Mouse (Mus musculus): Measurements from ENCODE around the gene Fut2.
"Not testable (repeated sequence)": the region's sequence is repeated elsewhere in the genome, so short reads cannot be mapped to it uniquely, and the experiment has no call there.

Fut2 gene

DNA sequence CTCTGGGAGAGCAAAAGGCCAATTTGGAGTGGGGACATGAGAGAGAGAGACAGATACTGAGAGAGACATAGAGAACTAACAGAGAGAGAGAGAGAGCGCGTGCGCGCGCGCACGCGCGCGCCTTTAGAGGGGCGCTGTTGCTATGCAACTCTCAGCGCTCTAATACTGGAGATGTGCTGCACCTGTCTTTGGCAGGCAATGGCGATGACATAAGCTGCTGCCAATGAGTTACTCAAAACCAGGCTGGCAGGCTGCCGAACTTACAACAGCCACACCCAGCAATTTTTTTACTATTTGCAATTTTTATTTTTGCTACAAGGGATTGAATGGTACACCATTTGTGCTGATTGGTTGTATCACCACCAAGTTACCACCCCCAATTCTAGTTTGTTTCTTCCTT lies 1.6 kb upstream of the Fut2 start:
- no peak for DNase-seq

DNA sequence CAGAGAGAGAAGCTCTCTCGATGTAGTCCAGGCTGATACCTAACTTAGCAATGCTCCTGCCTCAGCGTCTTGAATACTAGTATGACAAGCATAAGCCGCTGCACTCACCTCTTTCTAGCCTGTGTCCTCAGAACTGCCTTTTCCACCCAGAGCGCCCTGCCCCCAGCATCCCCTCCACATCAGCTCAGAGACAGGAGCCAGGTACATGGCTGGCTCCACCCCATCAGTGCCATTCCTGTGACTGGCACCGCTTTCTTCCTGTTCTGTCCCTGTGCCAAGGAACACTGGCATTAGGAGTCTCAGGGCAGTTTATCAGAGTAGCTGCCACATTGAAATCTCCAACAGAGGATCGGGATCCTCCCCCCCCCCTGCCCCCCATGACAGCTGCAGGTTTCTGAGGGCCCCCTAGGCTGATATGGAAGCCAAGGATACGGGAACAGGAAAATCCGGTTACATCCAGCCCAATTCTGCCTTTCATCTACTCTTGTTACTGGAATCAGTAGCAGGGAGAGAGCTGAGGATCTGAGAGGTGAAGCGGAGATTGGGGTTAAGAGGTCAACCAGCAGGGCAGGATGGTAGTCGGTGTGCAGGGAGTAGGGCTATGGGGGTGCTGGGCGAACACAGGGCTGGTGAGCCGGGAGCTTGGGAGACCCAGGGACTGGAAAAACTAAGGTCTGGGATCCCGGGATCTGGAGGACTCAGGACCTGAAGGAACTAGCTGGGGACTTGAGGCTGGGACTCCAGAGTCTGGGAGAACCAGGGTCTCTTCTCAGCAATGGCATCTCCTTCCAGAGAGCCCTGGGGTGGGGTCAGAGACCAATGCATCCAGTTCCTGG lies 673 bp downstream of the Fut2 start:
- no peak for DNase-seq

DNA sequence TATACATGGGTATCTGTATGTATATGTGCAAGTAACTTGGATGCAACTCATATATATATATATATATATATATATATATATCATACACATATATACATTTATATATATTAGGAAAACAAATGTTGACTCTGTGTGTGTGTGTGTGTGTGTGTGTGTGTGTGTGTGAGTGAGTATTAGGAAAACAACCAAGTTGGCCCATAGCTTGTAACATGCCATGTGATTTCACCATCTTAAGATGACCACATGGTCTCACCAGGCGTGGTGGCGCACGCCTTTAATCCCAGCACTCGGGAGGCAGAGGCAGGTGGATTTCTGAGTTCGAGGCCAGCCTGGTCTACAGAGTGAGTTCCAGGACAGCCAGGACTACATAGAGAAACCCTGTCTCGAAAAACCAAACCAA lies 4.5 kb downstream of the Fut2 start:
- not testable (repeated sequence) for DNase-seq

DNA sequence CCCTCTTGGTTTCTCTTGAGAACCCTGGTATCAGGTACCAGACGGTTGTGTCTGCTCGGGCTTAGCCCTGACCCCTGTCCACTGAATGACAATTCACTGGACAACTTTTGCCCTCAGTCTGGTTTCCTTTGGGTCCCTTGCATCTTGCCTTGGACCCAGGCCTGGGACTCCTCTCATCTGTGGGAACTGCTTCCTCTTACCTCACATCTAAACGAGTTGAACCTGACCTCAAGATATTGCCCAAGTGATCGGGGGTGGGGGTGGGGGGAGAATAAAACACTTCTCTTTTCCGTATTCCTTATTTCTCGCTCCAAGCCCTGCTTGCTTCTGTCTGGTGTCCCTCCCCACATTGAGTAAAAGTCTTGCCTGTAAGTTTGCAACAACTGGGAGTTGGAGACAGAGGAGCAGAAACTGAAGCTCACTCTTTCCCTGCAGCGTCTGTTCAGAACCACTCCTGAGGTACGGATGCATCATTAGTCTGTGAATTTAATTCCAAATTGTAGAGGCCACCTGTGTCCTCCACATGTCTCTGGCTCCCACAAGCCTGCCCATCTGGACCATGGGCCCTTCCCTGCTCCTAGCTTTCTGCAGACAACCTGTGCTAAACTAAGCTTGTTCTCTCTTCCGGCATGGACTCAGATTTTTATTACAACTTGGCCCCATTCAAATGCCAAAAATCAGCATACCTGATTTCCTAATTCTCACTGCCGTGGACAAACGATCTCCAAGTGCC lies 5.3 kb downstream of the Fut2 start:
- DNase-seq: no peak

DNA sequence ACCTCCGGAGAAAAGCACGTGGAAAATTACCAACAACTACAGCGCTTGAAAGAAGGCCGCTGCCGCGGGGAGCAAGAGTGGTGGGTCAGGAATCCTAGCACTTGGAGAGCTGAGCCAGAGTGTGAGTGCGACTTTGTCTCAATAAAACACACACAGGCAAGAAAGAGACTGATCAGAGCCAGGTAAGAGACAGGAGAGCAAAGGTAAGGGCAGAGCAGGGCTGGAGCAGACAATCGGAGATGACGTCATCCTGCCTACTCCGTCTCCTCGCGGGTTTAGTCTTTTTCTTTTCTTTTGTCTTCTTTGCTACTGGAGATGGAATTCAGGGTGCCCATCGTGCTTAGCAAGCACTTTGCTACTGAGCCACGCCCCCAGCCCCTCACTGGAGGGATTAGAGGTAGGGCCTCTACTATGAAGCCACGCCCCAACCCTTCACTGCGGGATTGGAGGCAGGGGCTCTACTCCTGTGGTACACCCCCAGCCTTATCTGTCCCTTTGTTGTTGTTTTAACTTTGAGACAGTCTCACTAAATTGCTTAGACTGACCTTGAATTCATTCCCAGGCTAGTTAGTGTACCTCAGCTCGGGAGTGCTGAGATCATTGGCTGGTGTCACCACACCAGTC lies 11.7 kb downstream of the Fut2 start:
- DNase-seq: no peak

DNA sequence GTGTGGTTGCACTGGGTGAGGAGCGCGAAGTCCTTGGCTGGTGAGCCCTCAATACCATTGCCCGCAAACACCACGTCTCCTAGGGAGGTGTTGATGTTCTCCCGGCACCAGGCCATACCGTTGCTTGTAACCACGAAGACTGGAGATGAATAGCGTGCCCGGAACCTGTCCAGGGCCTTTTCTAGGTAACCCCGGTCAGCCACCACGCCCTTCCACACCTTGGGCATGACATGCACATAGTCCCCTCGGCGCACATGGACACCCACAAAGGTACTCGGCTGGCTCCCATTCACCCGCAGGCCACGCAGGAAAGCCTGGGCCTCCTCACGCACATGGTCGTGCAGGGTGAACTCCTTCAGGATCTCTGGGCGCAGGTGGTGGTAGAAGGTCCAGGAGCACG lies 15.7 kb downstream of the Fut2 start:
- DNase-seq: not testable (repeated sequence)

DNA sequence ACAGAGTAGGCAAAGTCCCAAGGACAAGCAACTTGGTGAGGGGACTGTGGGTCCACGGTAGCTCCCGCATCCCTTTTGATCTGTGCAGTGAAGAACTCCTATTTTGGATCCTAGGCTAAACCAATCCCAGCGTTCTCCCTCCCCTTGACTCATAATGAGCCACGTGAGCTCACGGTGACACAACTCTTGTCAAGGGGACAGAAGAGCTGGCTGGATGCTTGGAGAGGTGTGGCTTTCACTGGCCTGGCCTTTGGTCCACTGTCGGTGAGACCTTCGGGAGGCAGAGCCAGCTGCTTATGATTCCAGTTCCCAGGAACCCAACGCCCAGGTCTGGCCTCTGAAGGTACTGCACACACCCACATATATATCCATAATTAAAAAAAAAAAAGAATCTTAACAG lies 16.8 kb downstream of the Fut2 start:
- no peak for DNase-seq

DNA sequence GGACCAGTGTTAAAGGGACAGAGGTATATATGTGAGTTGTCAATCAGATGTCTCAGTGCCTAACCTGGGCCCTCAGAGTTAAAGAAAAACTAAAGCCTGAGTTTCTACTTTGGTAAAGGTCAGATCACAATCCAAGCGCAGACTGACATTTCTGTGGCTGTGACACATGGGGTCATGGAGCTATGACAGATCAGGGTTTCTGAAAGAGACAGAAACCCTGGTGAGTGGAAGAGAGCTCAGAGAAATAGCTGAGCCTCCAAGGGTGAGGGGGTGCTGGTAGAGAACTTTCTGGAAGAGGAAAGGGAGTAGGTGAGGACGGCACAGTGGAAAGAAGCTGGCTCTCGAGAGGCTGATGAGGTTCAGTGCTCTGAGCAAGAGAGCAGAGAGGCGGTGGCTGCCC lies 19.5 kb downstream of the Fut2 start:
- DNase-seq: no peak

DNA sequence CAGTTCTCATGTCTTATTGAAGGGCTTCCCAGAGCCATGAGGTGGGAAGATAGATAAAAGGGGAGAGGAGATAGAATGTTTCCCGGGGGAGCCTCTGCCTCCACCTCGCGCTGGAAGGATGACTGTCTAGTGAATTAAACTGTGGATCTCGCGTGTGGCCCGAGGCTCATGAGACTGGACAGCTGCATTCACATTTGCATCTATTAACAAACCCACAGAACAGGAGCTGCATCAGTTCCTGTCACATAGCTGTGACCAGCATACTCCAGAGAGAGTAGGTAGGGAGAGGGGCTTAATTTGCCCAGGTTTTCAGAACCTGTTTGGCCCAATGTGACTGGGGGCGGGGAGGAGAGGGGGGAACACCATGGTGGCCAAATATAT lies 20.6 kb downstream of the Fut2 start:
- DNase-seq: no peak

DNA sequence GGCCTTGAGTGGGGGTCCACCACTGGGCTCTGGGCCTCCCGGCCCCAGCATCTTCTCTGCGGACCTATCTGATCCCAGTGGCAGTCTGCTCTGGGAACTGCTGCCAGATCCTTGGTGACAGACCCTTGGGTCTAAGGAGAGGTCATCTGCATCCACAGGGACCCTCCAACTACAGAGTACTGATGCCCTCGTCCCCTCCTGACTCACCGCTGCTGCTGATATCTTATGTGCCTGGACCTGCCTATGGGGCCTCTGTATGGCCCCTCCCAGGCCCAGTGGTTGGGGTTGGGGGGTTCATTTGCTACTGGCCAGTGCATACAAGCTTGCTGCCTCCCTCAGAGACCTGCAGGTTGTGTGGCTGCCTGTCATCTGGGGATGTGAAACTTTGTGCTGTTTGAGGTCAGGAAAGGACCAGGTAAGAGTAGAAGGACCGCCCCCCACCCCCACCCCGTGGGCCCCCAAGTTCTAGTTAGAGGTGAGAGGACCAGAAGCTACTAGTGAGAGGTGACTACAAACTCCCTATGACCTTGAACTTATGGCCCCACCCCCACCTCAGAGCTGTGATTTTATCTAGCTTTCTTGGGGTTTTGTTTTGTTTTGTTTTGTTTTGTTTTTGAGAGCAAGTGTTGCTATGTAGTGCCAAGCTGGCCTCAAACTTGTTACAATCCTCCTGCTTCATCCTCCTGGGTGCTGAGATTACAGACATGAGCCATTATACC lies 21.2 kb downstream of the Fut2 start:
- no peak for DNase-seq

DNA sequence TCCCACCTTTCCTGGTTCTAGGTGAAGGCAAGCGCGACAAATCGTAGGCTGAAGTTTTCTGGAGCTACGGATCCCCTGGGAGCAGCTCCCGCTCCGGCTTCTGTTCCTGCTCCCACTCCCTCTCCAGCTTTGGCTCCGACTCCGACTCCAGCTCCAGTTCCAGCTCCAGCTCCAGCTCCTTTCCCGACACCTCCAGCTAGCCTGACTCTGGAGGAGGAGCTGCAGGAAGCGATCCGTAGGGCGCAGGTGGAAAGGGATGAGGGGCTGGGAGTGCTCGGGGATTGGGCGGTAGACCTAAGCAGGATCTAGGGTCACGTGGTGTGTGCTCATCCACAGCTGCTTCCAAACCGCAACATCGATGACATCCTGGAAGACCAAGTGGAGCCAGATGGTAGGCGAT lies 22.0 kb downstream of the Fut2 start:
- no peak for DNase-seq

DNA sequence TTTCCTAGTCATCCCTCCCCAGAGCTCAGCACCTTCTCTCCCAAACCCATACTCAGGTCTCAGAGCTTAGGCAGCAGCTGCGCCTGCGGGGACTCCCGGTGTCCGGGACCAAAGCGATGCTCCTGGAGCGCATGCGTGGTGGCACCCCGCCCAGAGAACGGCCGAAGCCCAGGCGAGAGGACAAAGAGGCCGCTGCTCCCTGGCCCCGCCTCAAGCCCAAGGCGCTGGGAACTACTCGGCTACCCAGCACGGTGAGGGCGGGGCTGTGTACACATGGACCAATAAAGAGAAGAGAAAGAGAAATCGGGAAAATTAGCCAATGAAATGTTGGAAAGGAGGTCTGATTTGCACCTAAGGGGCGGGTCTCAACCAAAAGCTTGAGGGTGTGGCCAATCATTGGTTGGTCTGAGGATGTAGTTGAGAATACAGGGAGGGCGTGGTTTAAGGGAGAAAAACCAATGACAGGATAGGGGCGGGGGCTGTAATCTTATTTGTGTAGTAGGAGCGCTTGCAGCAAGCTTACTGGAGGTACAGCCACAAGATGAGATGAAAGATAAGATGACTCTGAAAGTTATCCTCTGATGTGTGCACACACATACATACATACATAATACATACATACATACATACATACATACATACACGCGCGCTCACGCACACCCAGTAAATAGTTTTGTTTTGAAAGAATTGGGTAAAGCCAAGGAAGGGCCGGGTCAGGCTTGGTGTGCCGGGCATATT lies 22.6 kb downstream of the Fut2 start:
- peak; percentile 68 to 69 for DNase-seq

DNA sequence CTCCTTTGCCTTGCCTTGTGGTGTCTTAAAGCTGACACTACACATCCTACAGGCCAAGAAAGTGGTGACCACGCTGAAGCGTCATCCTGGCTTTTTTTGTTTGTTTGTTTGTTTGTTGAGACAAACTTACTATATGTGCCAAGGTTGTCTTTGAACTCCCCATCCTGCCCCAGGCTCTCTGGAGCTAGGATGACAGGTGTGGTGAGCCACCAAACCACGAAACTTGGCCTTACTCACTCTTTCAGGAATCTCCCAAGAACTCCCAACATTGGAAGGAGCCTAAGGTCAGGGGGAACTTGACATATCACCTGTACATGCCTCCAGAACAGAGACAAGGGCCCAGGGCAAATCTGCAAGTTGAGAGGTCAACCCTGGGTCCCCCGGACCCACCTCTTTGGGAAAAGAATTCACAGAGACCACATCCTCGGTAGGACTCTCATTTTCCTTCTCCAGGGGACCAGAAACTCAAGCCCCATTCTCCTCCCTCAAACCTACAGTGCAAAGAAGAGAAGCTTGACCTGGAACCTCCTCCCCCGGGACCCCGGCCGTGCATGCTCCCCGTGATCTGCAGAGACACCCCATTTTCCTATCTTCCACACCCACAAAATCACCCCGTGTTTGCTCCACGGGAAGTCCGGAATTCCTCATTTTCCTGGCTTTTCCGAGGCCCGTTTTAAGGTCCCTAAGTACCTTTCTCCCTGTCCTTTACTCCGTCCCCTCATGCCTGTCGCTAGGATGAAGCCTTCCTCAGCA lies 23.5 kb downstream of the Fut2 start:
- no peak for DNase-seq

DNA sequence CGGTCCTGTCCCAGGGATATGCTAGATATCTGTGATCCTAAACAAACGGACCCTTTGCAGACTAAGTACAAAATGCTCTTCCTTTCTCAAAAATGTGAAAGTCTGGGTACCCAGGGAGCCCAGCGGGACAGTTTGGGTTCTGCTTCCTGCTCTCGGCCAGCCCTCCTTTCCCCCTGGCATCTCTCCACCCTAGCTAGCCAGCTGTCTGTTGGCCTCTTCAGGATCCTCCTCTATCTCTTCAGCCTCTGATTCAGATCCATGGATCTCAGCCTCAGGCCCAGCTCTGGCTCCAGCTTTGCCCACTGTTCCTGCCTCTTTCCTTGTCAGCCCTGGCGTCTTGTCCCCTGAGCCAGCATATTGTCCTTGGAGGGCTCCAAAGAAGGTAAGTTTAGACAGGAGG lies 24.1 kb downstream of the Fut2 start:
- DNase-seq: no peak

DNA sequence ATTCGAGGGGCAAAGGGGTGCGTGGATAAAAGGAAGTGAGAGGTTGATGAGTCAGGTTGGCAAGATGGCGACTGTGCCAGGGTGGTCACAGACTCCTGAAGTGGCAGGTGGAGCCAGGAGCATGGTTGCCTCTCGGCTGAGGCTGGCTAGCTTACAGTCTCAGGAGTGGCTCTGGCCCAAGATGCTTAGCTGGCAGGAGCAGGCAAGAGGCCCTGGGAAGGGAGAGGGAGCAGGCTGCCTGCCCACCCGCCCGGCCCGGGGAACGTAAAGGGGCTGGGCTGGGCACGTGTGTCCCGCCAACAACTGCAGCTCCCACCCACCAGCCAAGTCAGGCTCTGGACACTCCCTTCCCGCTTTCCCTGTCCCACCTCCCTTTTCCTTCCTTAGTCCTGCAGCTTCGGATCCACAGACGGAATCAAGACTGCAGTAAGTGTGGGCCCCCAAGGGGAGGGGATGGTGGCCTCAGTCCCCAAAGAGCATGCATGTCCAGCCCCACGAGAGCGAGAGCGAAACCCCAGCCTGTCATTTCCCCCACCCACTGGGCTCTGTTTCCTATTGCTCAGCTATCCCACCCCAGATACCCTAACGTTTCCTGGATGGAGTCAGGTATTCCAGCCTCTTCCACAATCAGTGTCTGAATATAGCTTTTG lies 24.7 kb downstream of the Fut2 start:
- DNase-seq: no peak

DNA sequence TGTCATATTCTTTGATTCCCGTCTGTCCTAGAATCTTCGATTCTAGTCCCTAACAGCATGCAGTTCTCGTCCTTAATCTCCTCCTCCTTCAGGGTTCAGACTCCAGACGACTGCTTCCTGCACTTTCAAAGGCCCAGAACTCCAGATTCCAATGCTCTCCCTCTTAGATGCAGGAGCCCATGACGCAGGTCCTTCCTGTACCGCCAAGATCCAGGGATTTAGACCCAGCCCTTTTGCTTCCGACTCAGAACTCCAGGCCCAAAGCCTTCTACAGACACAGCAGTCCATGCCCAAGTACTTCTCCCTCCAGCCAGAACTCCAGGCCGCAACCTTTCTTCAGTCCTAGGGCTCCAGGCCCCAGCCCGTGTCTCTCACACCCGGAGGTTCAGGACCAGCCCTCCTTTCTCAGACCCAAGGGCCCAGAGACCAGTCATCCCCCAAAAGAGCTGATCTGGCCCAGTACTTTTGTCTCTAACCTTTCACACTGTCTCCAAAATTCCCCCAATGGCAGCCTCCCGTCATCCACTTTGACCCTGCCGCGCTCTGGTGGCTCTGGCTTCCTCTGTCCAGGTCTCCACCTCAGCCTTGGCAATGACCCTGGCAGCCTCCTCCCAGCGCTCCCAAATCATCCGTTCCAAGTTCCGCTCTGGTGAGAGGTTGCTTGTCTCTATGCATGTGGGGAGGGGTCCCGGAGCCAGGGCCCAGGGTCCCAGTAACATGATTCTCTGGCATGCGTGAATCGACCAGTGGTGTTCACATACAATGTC lies 25.8 kb downstream of the Fut2 start:
- no peak for DNase-seq

DNA sequence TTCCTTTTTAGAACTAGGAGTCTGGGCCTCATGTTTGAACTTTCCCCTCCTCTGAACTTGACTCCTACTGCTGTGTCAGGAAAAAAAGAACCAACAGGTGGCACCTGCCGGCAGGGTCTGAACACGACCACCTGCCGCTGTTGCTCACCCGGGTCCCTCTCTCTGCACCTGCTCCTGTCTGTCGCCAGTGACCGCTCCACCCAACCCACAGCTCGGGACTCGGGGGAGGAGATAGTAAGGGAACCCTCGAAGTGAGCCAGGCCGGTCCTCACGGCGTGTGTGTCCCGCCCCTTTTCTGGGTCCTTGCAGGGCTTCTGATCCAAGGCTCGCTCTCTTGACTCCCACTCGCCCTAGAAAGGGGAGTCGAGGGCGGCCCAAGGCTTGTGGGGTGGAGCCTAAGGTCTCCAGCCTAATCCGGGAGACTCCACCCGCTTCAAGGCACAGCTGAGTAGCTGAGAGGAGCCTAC lies 26.6 kb downstream of the Fut2 start, which contains the start of gene Mamstr:
Mamstr (plus strand) TSS at position 417 of the 467 bp plus-strand sequence.
- no peak for DNase-seq

DNA sequence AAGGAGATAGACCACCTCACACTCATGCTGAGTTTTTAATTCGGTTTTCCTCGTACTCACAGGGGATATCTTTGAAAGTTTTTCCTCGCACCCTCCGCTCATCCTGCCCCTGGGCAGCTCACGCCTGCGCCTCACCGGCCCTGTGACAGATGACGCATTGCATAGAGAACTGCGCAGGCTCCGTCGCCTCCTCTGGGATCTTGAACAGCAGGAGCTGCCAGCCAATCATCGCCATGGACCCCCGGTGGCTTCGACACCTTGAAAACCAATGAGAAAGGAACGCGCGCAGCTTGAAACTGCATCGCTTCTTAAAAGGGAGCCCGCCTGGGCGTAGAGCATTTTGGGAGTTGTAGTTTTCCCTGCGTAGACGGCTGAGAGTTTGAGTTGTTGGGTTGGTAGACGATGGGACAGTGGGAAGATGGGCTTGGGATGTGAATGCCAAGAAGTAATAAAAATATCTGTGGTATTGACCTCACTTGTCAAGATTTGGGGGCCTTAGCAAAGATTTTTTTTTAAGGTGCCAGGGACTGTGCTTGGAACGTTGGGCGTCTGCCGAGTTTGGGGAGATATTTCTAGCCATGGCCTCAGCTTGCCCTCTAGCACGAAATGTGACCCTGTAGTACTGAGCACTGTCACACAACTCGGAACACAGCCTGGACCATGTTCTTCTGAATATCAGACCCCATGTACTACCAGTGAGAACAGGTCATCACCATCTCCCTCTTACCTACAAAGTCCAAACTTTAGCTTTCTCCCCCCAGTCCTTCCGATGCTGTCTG lies 27.4 kb downstream of the Fut2 start:
- DNase-seq: no peak

DNA sequence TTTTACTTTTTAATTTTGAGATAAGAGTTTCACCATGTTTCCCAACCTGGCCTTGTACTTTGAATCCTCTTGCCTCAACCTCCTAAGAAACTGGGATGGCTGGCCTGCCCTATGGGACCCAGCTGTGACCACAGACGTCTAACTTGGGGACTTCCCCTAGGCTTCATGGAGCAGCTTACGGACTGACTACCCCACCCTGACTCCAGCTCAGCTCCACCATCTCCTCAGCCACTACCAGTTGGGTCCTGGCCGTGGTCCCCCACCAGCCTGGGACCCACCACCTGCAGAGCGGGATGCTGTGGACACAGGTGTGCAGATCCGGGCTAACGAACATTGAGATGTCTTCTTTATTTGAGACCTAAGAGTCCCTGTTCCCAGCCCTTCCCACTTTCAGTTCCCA lies 28.5 kb downstream of the Fut2 start:
- DNase-seq: no peak

All from B cell, adult 2 months (primary cell).